Mouse (Mus musculus) hindbrain, embryonic 10.5 days (tissue): ENCODE results near the gene Cmklr1. TPM values are rescaled to one million over a fixed set of nuclear protein-coding genes. Genes with fewer than 3 reads are reported as not detected.
"Not testable (repeated sequence)": the region's sequence is repeated elsewhere in the genome, so short reads cannot be mapped to it uniquely, and the experiment has no call there.

Source experiments
- DNase-seq: peaks from one replicate; pipeline ENCODE4 v3.0.0-alpha.2; 2017; ENCODE audit warnings: low spot score
- H3K27ac ChIP-seq: fragments of 300-500 bp; sonication (generic); 2 replicates; pipeline ENCODE4 v1.5.1; 2016; ENCODE audit warnings: mild to moderate bottlenecking, moderate library complexity
- H3K27me3 ChIP-seq: fragments of 300-500 bp; sonication (generic); 2 replicates; pipeline ENCODE4 v1.6.1; 2016; ENCODE audit warnings: mild to moderate bottlenecking; ENCODE audit not compliant: poor library complexity, insufficient read depth, severe bottlenecking
- H3K36me3 ChIP-seq: fragments of 300-500 bp; sonication (generic); 2 replicates; pipeline ENCODE4 v1.6.1; 2016; ENCODE audit warnings: mild to moderate bottlenecking, moderate library complexity
- H3K4me1 ChIP-seq: fragments of 300-500 bp; sonication (generic); replicated peaks from 2 replicates; pipeline ENCODE4 v1.6.1; 2016; ENCODE audit warnings: mild to moderate bottlenecking
- H3K4me3 ChIP-seq: fragments of 300-500 bp; sonication (generic); 2 replicates; pipeline ENCODE4 v1.5.1; 2016; ENCODE audit warnings: mild to moderate bottlenecking, moderate library complexity
- H3K9me3 ChIP-seq: fragments of 300-500 bp; sonication (generic); 2 replicates; pipeline ENCODE4 v1.6.1; 2016; ENCODE audit warnings: mild to moderate bottlenecking, moderate library complexity
- WGBS: fragments of 180-500 bp; shearing (Covaris S2); methylation state at CpG from one replicate; pipeline ENCODE4 v1.1.7; 2016; 5-methylcytosine and 5-hydroxymethylcytosine counted together
- polyA plus RNA-seq: library from polyadenylated mRNA; unstranded; fragments of >200 nt; fragmentation: Nextera tagmentation; extraction: Ambion mirVana; gene quantifications from 2 replicates; pipeline ENCODE4 v1.2.1, GENCODE M21; 2016

Cmklr1 gene
- polyA plus RNA-seq, 1 experiment from 2014 or later, result 1.1 TPM

DNA sequence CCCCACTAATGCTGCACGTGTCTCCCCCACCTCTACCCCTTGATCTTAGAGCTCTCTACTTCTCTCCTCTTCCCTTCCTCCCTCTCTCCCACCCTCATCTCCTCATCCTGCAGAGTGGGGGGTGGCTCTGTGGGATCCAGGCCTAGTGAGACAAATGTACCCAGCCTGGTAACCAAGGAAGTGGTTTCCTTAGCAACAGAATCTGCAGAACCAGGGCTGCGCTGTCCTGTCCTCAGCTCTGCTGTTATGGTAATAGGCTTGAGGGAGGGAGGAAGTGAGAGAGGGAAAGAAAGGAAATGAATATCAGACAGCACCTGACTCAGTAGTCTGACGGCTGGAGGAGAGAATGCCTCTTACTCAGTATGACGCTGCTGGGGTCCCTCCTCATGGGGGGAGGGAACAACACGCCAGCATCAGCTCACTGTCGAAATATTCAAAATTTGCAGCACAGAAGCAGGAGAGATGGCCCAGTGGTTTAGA lies 58.4 kb downstream of the Cmklr1 start:
- peak; percentile 66 for DNase-seq
- 0 out of 2 replicates have a peak, but pooled peaks cover 4% of the 10 kb centered on the region for H3K36me3 ChIP-seq
- peaks cover 69% of the 10 kb centered on the region for H3K4me1 ChIP-seq
- H3K4me3 ChIP-seq, result no peak overlapping the region
- peak overlapping the region; percentile 79 for H3K27ac ChIP-seq
- whole genome bisulfite sequencing, result 7% methylated on average over 6 of the region's 6 CpGs
- no peaks in the 10 kb centered on the region; the same call in none of the 2 replicates for H3K27me3 ChIP-seq
- H3K9me3 ChIP-seq, result no peaks in the 10 kb centered on the region

DNA sequence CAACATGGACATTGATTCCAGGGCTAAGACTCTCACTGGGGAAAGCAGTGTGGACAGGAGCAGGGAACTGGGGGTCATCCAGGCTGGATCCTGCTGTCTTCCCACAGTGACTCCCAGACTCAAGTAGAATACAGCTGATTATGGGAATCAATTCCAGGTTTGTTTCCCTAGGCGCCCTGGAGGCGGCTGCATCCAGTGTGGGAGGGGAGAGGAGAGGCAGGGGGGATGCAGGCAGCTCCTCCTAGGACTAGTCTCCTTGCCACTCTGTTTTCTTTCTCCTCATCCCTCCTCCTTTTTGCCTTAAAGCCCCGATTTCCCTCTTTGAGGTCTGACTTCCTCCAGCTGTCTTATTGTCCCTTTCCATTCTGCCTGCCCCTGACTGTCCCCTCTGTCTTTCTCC lies 59.1 kb downstream of the Cmklr1 start:
- WGBS, result 8% methylated on average over 3 of the region's 3 CpGs
- Histone ChIP-seq H3K9me3 (no peaks in the 10 kb centered on the region), H3K36me3 (0 out of 2 replicates have a peak, but pooled peaks cover 4% of the 10 kb centered on the region), H3K27ac (peak overlapping the region; percentile 79), H3K27me3 (no peaks in the 10 kb centered on the region; the same call in none of the 2 replicates), H3K4me1 (peaks cover 67% of the 10 kb centered on the region), H3K4me3 (no peak overlapping the region)
- no peak for DNase-seq

DNA sequence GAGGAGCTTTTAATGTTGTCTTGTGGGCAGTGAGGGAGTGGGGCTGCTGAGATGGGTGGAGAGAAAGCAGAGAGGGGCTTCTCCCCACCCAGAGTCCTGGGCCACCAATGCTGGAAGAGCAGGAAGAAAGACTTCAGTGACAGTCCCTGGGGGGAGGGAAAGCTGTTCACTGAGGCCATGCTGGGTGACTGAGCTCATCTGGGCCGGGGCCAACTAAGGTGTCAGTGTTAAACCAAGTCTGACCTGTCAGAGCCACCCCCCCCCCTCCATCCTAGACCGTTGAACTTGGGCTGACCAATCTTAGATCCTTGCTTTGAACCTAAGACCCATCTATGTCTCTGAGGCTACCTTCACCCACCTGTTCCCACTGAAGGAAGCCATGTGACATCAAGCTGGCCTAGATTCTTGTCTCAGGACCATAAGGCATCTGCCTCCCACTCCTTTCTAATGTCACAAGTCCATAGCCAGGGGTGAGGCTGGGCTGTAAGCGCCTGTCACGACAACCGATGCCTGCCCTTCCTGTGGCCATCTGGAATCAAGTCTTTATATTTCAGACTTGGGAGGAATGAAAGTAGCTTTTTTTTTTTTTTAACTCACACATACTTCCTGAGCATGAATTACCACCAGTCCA lies 60.1 kb downstream of the Cmklr1 start:
- 68% methylated on average over 5 of the region's 5 CpGs for WGBS
- peak overlapping the region; percentile 70 for H3K27ac ChIP-seq

DNA sequence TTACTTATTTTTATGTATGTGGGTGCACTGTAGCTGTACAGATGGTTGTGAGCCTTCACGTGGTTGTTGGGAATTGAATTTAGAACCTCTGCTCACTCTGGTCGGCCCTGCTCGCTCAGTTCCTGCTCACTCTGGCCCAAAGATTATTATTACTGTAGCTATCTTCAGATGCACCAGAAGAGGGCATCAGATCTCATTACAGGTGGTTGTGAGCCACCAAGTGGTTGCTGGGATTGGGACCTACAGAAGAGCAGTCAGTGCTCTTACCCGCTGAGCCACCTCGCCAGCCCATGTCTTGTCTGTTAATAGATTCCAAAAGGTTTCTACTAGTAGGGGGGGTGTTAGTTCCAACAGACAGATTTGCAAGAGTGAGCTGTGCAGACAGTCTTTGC lies 63.8 kb downstream of the Cmklr1 start:
- not testable (repeated sequence) for H3K36me3 ChIP-seq, H3K4me3 ChIP-seq, H3K27ac ChIP-seq, H3K27me3 ChIP-seq, DNase-seq, H3K9me3 ChIP-seq
- WGBS, result 40% methylated on average over 5 of the region's 5 CpGs
- peaks cover 54% of the 10 kb centered on the region for H3K4me1 ChIP-seq

More for the DNA sequence above, 60.1 kb downstream of the Cmklr1 start:
- H3K4me1 ChIP-seq, result peaks cover 74% of the 10 kb centered on the region
- H3K27me3 ChIP-seq, result no peaks in the 10 kb centered on the region; the same call in none of the 2 replicates
- 0 out of 2 replicates have a peak, but pooled peaks cover 4% of the 10 kb centered on the region for H3K36me3 ChIP-seq
- no peak for DNase-seq
- H3K9me3 ChIP-seq, result no peaks in the 10 kb centered on the region
- no peak overlapping the region for H3K4me3 ChIP-seq

GRCm38 (mm10) chr5:113585619-113586457 lies 64.4 kb downstream of the Cmklr1 start:
- not testable (repeated sequence) for DNase-seq
- peaks cover 48% of the 10 kb centered on the region for H3K4me1 ChIP-seq
- 80% methylated on average over 17 of the region's 17 CpGs for WGBS

DNA sequence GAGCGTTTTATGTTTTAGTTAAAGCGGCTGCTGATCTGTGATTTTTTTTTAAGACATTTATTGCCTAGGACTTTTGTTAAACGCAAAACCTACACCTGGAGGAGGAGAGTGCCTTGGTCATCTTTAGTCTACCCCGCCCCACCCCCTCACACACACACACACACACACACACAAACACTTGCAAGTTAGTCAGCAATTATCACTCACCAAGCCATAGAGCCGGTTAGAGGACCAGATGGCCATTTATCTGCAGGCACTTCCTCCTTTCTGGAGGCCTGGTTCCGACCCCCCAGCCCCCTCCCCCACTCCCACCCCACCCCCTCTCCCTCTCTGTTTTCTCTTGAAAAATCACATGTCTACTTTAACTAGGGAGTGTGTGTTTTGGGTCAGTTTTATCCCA lies 65.8 kb downstream of the Cmklr1 start:
- peak; percentile 23 for DNase-seq

More at GRCm38 (mm10) chr5:113585619-113586457, 64.4 kb downstream of the Cmklr1 start:
- not testable (repeated sequence) for H3K4me3 ChIP-seq, H3K36me3 ChIP-seq, H3K27me3 ChIP-seq, H3K9me3 ChIP-seq
- 0 out of 2 replicates have a peak overlapping the region, but pooled peaks have one; percentile 17 for H3K27ac ChIP-seq

DNA sequence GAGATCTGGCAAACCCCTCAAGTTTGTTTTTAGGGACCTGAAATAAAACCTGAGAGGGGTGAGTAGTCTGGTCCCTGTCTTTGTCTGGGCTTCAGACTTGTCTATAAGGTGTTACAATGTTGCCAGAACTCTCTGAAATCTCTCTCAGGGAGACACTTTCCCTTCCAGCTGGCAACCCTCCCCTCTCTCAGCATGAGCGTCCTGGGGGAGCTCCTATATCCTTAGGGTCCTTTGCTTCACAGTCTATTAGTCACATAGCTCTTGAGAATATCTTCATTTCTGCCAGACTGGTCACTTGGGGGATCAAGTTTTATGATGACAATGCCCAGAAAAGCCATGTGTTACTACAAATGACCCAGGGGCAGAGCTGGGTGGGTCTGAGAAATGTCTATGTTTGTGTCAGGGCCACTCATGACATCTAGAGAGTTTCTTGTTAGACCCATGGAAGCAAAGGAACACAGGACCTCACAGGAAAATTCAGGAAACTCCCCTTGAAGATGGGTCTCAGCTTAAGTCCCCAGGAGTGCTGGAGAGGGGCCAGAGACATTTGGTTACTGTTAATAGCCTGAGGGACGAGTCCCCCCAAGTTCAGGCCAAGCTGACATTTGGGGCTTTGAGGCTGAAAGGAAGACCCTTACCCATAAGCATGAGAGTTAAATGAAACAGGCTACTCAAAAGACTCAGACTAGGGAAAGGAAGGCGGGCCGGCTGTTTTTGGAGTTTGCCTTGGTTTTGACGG lies 66.6 kb downstream of the Cmklr1 start:
- 0 out of 2 replicates have a peak, but pooled peaks cover 4% of the 10 kb centered on the region for H3K36me3 ChIP-seq
- 77% methylated on average over 5 of the region's 5 CpGs for WGBS
- DNase-seq, result no peak
- no peak overlapping the region for H3K4me3 ChIP-seq
- H3K27ac ChIP-seq, result no peak overlapping the region; the same call in 1 of the 2 replicates
- no peaks in the 10 kb centered on the region; the same call in 1 of the 2 replicates for H3K27me3 ChIP-seq
- H3K4me1 ChIP-seq, result peaks cover 30% of the 10 kb centered on the region
- no peaks in the 10 kb centered on the region for H3K9me3 ChIP-seq

More for the DNA sequence above, 65.8 kb downstream of the Cmklr1 start:
- H3K9me3 ChIP-seq, result no peaks in the 10 kb centered on the region
- peak overlapping the region; percentile 26; the same call in 1 of the 2 replicates for H3K27ac ChIP-seq
- no peaks in the 10 kb centered on the region; the same call in 1 of the 2 replicates for H3K27me3 ChIP-seq
- 0 out of 2 replicates have a peak, but pooled peaks cover 4% of the 10 kb centered on the region for H3K36me3 ChIP-seq
- peaks cover 38% of the 10 kb centered on the region for H3K4me1 ChIP-seq
- no peak overlapping the region for H3K4me3 ChIP-seq
- 50% methylated on average over 6 of the region's 6 CpGs for WGBS

DNA sequence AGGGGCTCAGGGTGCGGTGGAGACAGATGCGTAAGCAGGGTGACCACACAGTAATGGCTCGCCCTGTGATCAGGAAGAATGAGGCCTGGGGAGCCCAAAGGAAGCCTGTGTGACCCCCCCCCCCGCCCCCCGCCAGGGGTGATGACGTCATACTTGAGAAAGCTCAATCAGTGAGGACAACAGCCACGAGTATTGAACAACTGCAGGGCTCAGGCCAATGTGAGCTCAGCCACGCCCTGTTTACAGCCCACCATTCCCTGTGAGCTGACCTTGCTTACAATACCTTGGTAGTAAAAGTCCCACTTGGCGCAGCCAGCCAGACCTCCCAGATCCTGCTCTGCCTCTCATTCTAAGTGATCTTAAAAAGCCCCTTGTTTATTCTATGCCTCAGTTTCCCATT lies 69.4 kb downstream of the Cmklr1 start:
- no peaks in the 10 kb centered on the region for H3K9me3 ChIP-seq
- H3K36me3 ChIP-seq, result no peaks in the 10 kb centered on the region
- H3K4me3 ChIP-seq, result no peak overlapping the region
- no peaks in the 10 kb centered on the region for H3K27me3 ChIP-seq
- DNase-seq, result no peak
- peaks cover 32% of the 10 kb centered on the region for H3K4me1 ChIP-seq
- 69% methylated on average over 9 of the region's 9 CpGs for WGBS
- no peak overlapping the region for H3K27ac ChIP-seq

DNA sequence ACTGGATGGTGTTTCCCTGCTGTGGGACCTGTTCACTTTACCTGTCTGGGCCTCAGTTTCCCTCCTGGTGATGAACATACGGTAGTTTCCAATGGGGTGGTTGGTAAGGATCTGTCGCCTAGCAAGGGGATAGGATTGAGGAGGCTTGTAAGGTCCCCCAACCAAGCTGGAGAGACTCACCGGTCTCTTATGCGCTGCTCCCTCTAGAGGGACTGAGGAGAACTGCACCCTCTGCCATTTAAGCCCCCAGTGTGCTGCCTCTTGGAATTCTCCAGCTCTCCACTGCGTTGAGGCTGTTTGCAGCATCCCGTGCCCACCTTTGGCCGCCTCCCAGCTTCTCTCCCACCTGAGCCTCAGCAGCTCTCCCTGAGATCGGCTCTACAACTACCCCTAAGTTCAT lies 70.0 kb downstream of the Cmklr1 start:
- no peak overlapping the region for H3K4me3 ChIP-seq
- H3K27ac ChIP-seq, result no peak overlapping the region
- DNase-seq, result peak; percentile 30
- no peaks in the 10 kb centered on the region for H3K36me3 ChIP-seq
- no peaks in the 10 kb centered on the region for H3K27me3 ChIP-seq
- peaks cover 26% of the 10 kb centered on the region for H3K4me1 ChIP-seq
- WGBS, result 50% methylated on average over 8 of the region's 8 CpGs
- no peaks in the 10 kb centered on the region for H3K9me3 ChIP-seq

DNA sequence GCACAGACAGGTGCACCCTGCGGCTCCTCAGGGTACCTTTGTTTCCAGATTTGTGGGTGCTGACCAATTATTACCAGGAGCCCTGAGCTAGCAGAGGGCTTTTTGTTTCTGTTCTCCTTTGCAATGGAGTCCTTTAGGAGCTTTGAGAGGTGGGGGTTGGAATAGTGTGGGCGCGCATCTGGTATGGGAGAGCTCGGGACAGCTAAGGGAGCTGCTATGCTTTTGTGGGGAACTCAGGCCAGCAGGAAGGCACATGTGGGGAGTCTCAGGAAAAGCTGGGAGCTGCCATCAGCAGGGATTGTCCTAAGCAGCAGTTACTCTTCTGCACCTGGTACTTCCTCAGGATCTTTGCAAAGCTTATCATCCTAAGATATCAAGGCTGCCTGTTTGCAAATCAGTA lies 71.1 kb downstream of the Cmklr1 start:
- H3K27ac ChIP-seq, result no peak overlapping the region
- DNase-seq, result no peak

DNA sequence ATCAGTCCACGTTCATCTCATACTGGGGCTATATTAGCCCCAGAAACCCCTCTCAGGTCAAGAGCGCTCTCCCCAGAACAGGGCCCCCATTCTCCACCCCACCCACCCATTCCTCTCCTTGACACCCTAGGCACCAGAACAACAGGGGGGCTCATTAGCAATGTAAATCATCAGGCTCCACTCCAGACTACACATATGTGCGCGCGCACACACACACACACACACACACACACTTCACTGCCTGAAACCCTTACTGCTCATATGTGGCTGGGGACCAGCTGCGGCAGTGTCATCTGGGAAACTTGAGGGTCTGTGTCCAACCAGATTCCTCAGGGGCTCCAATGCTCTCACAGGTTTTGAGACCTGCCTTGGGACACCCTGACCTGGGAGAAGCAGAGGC lies 71.8 kb downstream of the Cmklr1 start:
- Histone ChIP-seq H3K9me3 (no peaks in the 10 kb centered on the region), H3K4me3 (no peak overlapping the region), H3K27me3 (no peaks in the 10 kb centered on the region), H3K4me1 (peaks cover 14% of the 10 kb centered on the region), H3K27ac (no peak overlapping the region; the same call in 1 of the 2 replicates), H3K36me3 (0 out of 2 replicates have a peak, but pooled peaks cover 2% of the 10 kb centered on the region)
- no peak for DNase-seq
- WGBS, result 92% methylated on average over 6 of the region's 6 CpGs

More for the DNA sequence above, 71.1 kb downstream of the Cmklr1 start:
- 0 out of 2 replicates have a peak, but pooled peaks cover 2% of the 10 kb centered on the region for H3K36me3 ChIP-seq
- H3K27me3 ChIP-seq, result no peaks in the 10 kb centered on the region
- 88% methylated on average over 4 of the region's 4 CpGs for WGBS
- H3K4me1 ChIP-seq, result peaks cover 17% of the 10 kb centered on the region
- H3K4me3 ChIP-seq, result no peak overlapping the region
- no peaks in the 10 kb centered on the region for H3K9me3 ChIP-seq

- Histone ChIP-seq H3K27ac (peak overlapping the region; percentile 19; the same call in 1 of the 2 replicates), H3K9me3 (no peaks in the 10 kb centered on the region), H3K4me1 (peaks cover 14% of the 10 kb centered on the region), H3K27me3 (no peaks in the 10 kb centered on the region), H3K36me3 (0 out of 2 replicates have a peak, but pooled peaks cover 2% of the 10 kb centered on the region), H3K4me3 (no peak overlapping the region)
- WGBS, result 76% methylated on average over 7 of the region's 7 CpGs
- no peak for DNase-seq
Measured at GRCm38 (mm10) chr5:113577555-113577954, 72.7 kb downstream of the Cmklr1 start.
